Mouse (Mus musculus): Measurements from ENCODE around the gene Ntpcr. TPM values are rescaled to one million over a fixed set of nuclear protein-coding genes. Genes with fewer than 3 reads are reported as not detected.

The Ntpcr gene
- polyA plus RNA-seq, 1 experiment from 2014 or later, result 17.2 TPM

GRCm38 (mm10) chr8:125759022-125759421 is 29.3 kb downstream of the Ntpcr start:
- Histone ChIP-seq H3K4me1 (peaks cover 10% of the 10 kb centered on the region), H3K27ac (no peak overlapping the region), H3K36me3 (replicated peaks) (no peaks in the 10 kb centered on the region), H3K27me3 (ENCODE audit: poor library complexity, severe bottlenecking) (no peaks in the 10 kb centered on the region), H3K4me3 (no peak overlapping the region), H3K9me3 (no peaks in the 10 kb centered on the region; the same call in 1 of the 2 replicates)
- WGBS, result 56% methylated on average over 10 of the region's 10 CpGs
- DNase-seq (ENCODE audit: extremely low spot score, low spot score), result no peak

- 94% methylated on average over 16 of the region's 16 CpGs for WGBS
- H3K4me1 ChIP-seq, result no peaks in the 10 kb centered on the region
- no peak overlapping the region for H3K4me3 ChIP-seq
- no peaks in the 10 kb centered on the region for H3K27me3 ChIP-seq (ENCODE audit: poor library complexity, severe bottlenecking)
- H3K9me3 ChIP-seq, result no peaks in the 10 kb centered on the region; the same call in 1 of the 2 replicates
- no peaks in the 10 kb centered on the region for H3K36me3 ChIP-seq (replicated peaks)
- DNase-seq (ENCODE audit: extremely low spot score, low spot score), result no peak
- no peak overlapping the region for H3K27ac ChIP-seq
Measured at GRCm38 (mm10) chr8:125763066-125763786, 33.5 kb downstream of the Ntpcr start.

DNA sequence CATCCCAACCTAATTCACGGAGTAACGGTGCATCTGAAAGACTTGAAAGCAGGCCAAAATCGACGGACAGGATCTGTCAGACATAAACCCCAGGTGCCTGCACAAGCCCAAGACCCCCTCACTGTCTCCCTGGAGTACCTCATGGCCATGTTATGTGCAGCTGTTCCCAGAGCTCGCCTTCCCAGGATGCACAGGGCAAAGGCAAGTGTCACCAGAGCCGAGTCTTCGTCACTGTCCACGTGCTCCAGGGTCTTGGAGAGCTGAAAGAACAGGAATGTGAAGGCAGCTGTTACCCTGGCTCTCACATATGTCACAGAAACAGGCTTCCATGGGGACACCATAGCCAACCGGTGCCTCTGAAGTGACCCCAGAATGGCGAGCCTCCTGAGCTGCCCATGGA is 38.3 kb downstream of the Ntpcr start:
- no peak overlapping the region for H3K27ac ChIP-seq
- H3K4me3 ChIP-seq, result no peak overlapping the region
- no peaks in the 10 kb centered on the region for H3K36me3 ChIP-seq (replicated peaks)
- no peak for DNase-seq (ENCODE audit: extremely low spot score, low spot score)
- peaks cover 4% of the 10 kb centered on the region for H3K4me1 ChIP-seq
- no peaks in the 10 kb centered on the region for H3K27me3 ChIP-seq (ENCODE audit: poor library complexity, severe bottlenecking)
- WGBS, result 90% methylated on average over 10 of the region's 10 CpGs
- H3K9me3 ChIP-seq, result no peaks in the 10 kb centered on the region; the same call in 1 of the 2 replicates

GRCm38 (mm10) chr8:125772300-125772699 is 42.5 kb downstream of the Ntpcr start:
- Histone ChIP-seq H3K4me3 (no peak overlapping the region), H3K9me3 (no peaks in the 10 kb centered on the region), H3K27me3 (ENCODE audit: poor library complexity, severe bottlenecking) (no peaks in the 10 kb centered on the region), H3K27ac (no peak overlapping the region), H3K36me3 (replicated peaks) (no peaks in the 10 kb centered on the region), H3K4me1 (peaks cover 14% of the 10 kb centered on the region)
- no peak for DNase-seq (ENCODE audit: extremely low spot score, low spot score)
- WGBS, result 69% methylated on average over 2 of the region's 2 CpGs

GRCm38 (mm10) chr8:125773281-125773803 is 43.6 kb downstream of the Ntpcr start:
- Histone ChIP-seq H3K9me3 (no peaks in the 10 kb centered on the region), H3K36me3 (replicated peaks) (no peaks in the 10 kb centered on the region), H3K4me1 (peaks cover 14% of the 10 kb centered on the region), H3K27ac (no peak overlapping the region), H3K4me3 (no peak overlapping the region), H3K27me3 (ENCODE audit: poor library complexity, severe bottlenecking) (no peaks in the 10 kb centered on the region)
- 51% methylated on average over 7 of the region's 7 CpGs for WGBS
- no peak for DNase-seq (ENCODE audit: extremely low spot score, low spot score)

DNA sequence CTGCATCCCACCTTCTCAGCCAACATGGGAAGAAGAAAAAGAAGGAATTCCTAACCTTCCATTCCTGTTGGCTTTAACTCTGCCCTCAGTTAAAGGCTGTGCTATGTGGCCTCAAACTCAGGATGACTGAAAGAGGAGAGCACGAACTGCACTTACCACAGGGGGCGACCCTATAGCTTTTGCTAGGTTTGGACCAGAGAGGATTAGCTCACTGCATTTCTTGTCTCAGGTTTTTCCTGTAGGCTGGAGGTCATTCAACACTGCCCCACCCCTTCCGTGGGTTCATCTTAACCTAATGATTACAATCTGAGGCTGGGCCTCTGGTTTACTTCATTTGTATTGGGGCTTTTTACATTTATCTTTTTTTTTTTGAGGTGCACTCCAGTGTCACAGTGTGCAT is 45.3 kb downstream of the Ntpcr start:
- WGBS, result 60% methylated on average over 3 of the region's 3 CpGs
- Histone ChIP-seq H3K9me3 (no peaks in the 10 kb centered on the region), H3K4me3 (no peak overlapping the region), H3K27ac (no peak overlapping the region), H3K36me3 (replicated peaks) (no peaks in the 10 kb centered on the region), H3K4me1 (peaks cover 14% of the 10 kb centered on the region), H3K27me3 (ENCODE audit: poor library complexity, severe bottlenecking) (no peaks in the 10 kb centered on the region)
- DNase-seq (ENCODE audit: extremely low spot score, low spot score), result no peak

DNA sequence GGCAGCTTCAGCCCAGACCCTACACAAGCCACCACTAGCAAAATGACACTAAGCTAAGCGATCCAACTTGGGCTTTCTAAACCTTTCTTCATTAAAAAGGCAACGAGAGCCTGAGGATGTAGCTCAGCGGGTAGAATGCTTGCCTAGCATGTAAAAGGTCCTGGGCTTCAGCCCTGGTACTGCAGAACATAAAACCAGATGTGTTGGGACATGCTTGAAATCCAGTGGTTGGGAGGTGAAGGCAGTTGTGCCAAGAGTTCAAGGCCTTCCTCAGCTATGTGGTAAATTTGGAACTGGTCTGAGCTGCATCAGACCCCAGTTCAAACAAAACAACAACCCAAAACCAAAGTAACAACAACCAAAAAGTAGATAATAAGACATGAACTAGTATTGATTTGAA is 46.6 kb downstream of the Ntpcr start:
- H3K36me3 ChIP-seq (replicated peaks), result no peaks in the 10 kb centered on the region
- no peak for DNase-seq (ENCODE audit: extremely low spot score, low spot score)
- H3K9me3 ChIP-seq, result no peaks in the 10 kb centered on the region
- no peak overlapping the region for H3K27ac ChIP-seq
- no peaks in the 10 kb centered on the region for H3K27me3 ChIP-seq (ENCODE audit: poor library complexity, severe bottlenecking)
- WGBS, result 93% methylated on average over 3 of the region's 3 CpGs
- H3K4me1 ChIP-seq, result peaks cover 14% of the 10 kb centered on the region
- H3K4me3 ChIP-seq, result no peak overlapping the region

GRCm38 (mm10) chr8:125776800-125777199 is 47.0 kb downstream of the Ntpcr start:
- no peaks in the 10 kb centered on the region for H3K9me3 ChIP-seq
- H3K4me1 ChIP-seq, result peaks cover 15% of the 10 kb centered on the region
- no peak overlapping the region for H3K4me3 ChIP-seq
- H3K36me3 ChIP-seq (replicated peaks), result no peaks in the 10 kb centered on the region
- H3K27ac ChIP-seq, result no peak overlapping the region
- 85% methylated on average over 6 of the region's 6 CpGs for WGBS
- no peaks in the 10 kb centered on the region for H3K27me3 ChIP-seq (ENCODE audit: poor library complexity, severe bottlenecking)
- no peak for DNase-seq (ENCODE audit: extremely low spot score, low spot score)

DNA sequence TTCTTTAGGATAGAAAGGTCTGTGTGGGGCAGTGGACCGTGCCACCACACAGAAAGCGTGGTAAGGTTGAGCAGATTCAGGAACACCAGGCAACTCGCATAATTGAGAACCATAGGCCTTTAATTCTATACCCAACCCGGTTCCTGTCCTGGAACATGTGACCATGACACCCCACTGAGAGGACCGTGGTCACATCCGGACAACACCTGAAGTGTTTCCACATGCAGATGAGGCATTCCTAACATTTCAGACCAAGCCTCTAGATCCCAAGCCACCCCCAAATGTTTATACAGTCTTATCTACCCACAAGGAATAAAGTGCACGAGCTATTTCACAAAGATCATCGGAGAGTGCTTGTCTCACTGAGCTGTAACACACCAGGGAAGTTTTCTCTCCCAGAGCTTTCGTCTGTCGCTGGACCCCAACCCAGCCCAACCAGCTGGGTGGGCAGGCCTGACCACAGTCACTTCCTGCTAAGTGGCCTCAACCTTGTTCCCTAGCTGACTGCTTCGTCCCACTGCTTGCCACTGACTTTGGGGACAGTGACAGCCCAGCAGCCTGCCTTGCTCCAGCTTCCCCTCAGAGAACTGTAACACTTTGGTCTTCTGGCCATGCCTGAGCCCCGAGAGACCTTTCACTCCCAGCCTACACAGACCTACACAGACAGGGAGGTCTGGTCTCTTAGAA is 47.9 kb downstream of the Ntpcr start:
- H3K36me3 ChIP-seq (replicated peaks), result no peaks in the 10 kb centered on the region
- WGBS, result 82% methylated on average over 12 of the region's 12 CpGs
- no peak overlapping the region for H3K27ac ChIP-seq
- H3K9me3 ChIP-seq, result no peaks in the 10 kb centered on the region
- DNase-seq (ENCODE audit: extremely low spot score, low spot score), result no peak
- H3K27me3 ChIP-seq (ENCODE audit: poor library complexity, severe bottlenecking), result no peaks in the 10 kb centered on the region
- no peak overlapping the region for H3K4me3 ChIP-seq
- peaks cover 23% of the 10 kb centered on the region for H3K4me1 ChIP-seq

DNA sequence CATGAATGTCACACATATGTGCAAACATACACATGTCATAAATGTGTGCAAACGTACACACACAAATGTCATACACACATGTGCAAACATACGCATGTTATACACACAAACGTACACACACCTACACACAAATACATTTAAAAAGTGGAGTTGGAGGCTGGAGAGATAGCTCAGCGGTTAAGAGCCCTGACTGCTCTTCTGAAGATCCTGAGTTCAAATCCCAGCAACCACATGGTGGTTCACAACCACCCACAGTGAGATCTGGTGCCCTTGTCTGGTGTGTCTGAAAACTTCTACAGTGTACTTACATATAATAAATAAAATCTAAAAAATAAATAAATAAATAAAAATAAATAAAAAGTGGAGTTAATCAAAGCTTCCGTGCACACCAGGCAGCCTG is 49.2 kb downstream of the Ntpcr start:
- H3K27me3 ChIP-seq (ENCODE audit: poor library complexity, severe bottlenecking), result no peaks in the 10 kb centered on the region
- no peaks in the 10 kb centered on the region for H3K36me3 ChIP-seq (replicated peaks)
- H3K27ac ChIP-seq, result no peak overlapping the region
- WGBS, result 90% methylated on average over 5 of the region's 5 CpGs
- H3K4me1 ChIP-seq, result peaks cover 10% of the 10 kb centered on the region
- no peaks in the 10 kb centered on the region for H3K9me3 ChIP-seq
- no peak for DNase-seq (ENCODE audit: extremely low spot score, low spot score)
- H3K4me3 ChIP-seq, result no peak overlapping the region

- no peak overlapping the region for H3K4me3 ChIP-seq
- DNase-seq (ENCODE audit: extremely low spot score, low spot score), result no peak
- H3K4me1 ChIP-seq, result peaks cover 9% of the 10 kb centered on the region
- no peaks in the 10 kb centered on the region for H3K27me3 ChIP-seq (ENCODE audit: poor library complexity, severe bottlenecking)
- 87% methylated on average over 8 of the region's 8 CpGs for WGBS
- H3K9me3 ChIP-seq, result no peaks in the 10 kb centered on the region
- H3K27ac ChIP-seq, result no peak overlapping the region
- H3K36me3 ChIP-seq (replicated peaks), result no peaks in the 10 kb centered on the region
Measured at GRCm38 (mm10) chr8:125779656-125780055, 49.9 kb downstream of the Ntpcr start.

GRCm38 (mm10) chr8:125782161-125782560 is 52.4 kb downstream of the Ntpcr start:
- Histone ChIP-seq H3K4me3 (no peak overlapping the region), H3K27me3 (ENCODE audit: poor library complexity, severe bottlenecking) (no peaks in the 10 kb centered on the region), H3K4me1 (peaks cover 9% of the 10 kb centered on the region), H3K27ac (no peak overlapping the region), H3K36me3 (replicated peaks) (no peaks in the 10 kb centered on the region), H3K9me3 (no peaks in the 10 kb centered on the region)
- DNase-seq (ENCODE audit: extremely low spot score, low spot score), result no peak
- WGBS, result 65% methylated on average over 3 of the region's 3 CpGs

GRCm38 (mm10) chr8:125786886-125787285 is 57.1 kb downstream of the Ntpcr start:
- H3K27me3 ChIP-seq (ENCODE audit: poor library complexity, severe bottlenecking), result no peaks in the 10 kb centered on the region
- H3K36me3 ChIP-seq (replicated peaks), result no peaks in the 10 kb centered on the region
- no peak for DNase-seq (ENCODE audit: extremely low spot score, low spot score)
- no peaks in the 10 kb centered on the region for H3K9me3 ChIP-seq
- no peak overlapping the region for H3K4me3 ChIP-seq
- H3K4me1 ChIP-seq, result peaks cover 11% of the 10 kb centered on the region
- H3K27ac ChIP-seq, result no peak overlapping the region
- 89% methylated on average over 7 of the region's 7 CpGs for WGBS
